Mouse (Mus musculus): ENCODE data around the gene Sgms2. TPM values are rescaled to one million over a fixed set of nuclear protein-coding genes. Genes with fewer than 3 reads are reported as not detected.

Sgms2 gene
- polyA plus RNA-seq, 1 experiment, result 2.8 TPM

DNA sequence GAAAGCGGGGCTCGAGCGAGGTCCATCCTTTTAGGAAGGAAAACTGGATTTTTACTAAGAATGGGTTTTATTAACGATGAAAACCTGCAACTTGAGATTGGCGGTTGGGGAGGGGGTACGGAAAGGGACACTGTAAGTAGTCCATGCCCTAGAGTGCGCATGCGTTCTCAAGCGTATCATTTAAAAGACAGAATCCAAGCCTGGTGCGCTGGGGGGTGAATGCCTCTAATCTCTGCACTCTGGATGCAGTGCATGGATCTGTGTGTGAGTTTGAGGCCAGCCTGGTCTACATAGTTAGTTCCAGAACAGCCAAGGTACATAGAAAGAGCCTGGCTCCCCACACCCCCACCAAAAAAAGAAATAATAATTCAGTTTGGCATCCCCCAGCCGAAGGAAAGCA is 19.8 kb downstream of the Sgms2 start:
- Histone ChIP-seq H3K4me1 (ENCODE audit: control insufficient read depth, insufficient read depth, low read length) (no peaks in the 10 kb centered on the region), H3K27ac (ENCODE audit: insufficient read depth, low read length) (no peak overlapping the region), H3K27me3 (ENCODE audit: control insufficient read depth, insufficient read depth, low read length) (no peaks in the 10 kb centered on the region; the same call in 1 of the 2 replicates), H3K4me3 (replicated peaks; ENCODE audit: insufficient read depth, low read depth, low read length) (no peak overlapping the region)
- WGBS, result 72% methylated on average over 11 of the region's 11 CpGs
- no peak for DNase-seq
- TF ChIP-seq POLR2A (IDR thresholded peaks at IDR 0.05; ENCODE audit: borderline replicate concordance, insufficient read depth, low read length), result no peak
- TF ChIP-seq CTCF (IDR thresholded peaks at IDR 0.05; ENCODE audit: borderline replicate concordance, insufficient read depth, low read depth, low read length), result no peak

DNA sequence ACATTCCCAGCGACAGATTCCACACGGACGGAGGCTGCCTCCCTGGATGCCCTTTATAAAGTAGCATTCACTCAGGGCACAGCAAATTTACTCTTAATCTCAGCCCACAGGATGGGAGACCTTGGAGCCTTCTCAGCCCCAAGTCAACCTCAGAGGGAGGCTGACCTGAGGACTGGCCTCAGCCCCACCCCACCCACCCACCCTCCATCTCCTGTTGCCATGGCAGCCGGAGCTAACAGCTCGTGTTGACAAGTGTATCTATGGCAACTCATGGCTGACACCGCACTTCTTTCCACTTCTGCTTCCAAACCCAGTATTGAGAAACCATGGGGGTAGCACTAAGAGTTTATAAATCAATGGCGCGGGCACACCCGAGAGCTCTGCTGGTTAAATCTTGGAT is 20.4 kb downstream of the Sgms2 start:
- Histone ChIP-seq H3K27me3 (ENCODE audit: control insufficient read depth, insufficient read depth, low read length) (no peaks in the 10 kb centered on the region; the same call in 1 of the 2 replicates), H3K27ac (ENCODE audit: insufficient read depth, low read length) (no peak overlapping the region), H3K4me1 (ENCODE audit: control insufficient read depth, insufficient read depth, low read length) (no peaks in the 10 kb centered on the region), H3K4me3 (replicated peaks; ENCODE audit: insufficient read depth, low read depth, low read length) (no peak overlapping the region)
- 40% methylated on average over 9 of the region's 9 CpGs for WGBS
- TF ChIP-seq CTCF (IDR thresholded peaks at IDR 0.05; ENCODE audit: borderline replicate concordance, insufficient read depth, low read depth, low read length) (no peak), POLR2A (IDR thresholded peaks at IDR 0.05; ENCODE audit: borderline replicate concordance, insufficient read depth, low read length) (no peak)
- DNase-seq, result no peak

DNA sequence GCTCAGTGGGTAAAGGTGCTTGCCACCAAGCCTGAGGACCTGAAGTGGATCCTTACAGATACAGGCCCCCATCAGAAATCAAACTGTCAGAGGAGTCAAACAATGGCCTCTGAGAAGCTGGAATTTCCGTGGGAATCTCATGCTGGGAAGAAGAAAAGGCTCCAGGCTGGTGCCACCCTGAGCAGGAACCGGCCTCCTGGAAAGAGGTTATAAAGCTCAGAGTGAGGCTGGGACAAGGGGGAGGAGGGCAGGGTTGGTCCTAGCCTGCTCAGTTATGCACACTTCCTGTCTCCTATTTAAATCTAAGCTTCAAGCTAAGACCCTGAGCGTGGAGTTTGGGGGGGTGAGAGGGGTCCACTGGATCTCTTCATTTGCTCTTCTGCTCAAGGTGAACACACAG is 21.6 kb downstream of the Sgms2 start:
- no peak for TF ChIP-seq CTCF (IDR thresholded peaks at IDR 0.05; ENCODE audit: borderline replicate concordance, insufficient read depth, low read depth, low read length)
- no peak for TF ChIP-seq POLR2A (IDR thresholded peaks at IDR 0.05; ENCODE audit: borderline replicate concordance, insufficient read depth, low read length)
- no peak overlapping the region for H3K27ac ChIP-seq (ENCODE audit: insufficient read depth, low read length)
- whole genome bisulfite sequencing, result 21% methylated on average over 3 of the region's 3 CpGs

DNA sequence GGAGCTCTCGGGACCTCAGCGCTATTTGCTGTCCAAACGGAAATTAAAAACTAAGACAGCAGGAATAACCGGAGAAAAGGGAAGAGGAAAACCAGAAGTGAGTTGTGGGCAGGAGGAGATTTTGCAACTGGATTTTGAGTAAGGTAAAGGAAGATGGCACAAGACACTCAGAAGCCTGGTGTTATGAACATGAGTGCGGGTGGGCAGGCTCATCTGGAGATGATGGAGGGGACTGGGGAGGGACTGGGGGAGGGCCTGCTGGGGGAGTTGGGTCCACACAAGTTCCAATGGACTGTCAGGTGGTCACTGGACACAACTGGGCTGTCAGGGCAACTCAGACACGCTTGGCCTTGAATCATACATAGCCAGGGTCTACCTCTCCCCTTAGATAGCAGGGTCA is 24.8 kb downstream of the Sgms2 start:
- Histone ChIP-seq H3K4me1 (ENCODE audit: control insufficient read depth, insufficient read depth, low read length) (no peaks in the 10 kb centered on the region), H3K4me3 (replicated peaks; ENCODE audit: insufficient read depth, low read depth, low read length) (no peak overlapping the region), H3K27ac (ENCODE audit: insufficient read depth, low read length) (no peak overlapping the region), H3K27me3 (ENCODE audit: control insufficient read depth, insufficient read depth, low read length) (no peaks in the 10 kb centered on the region; the same call in 1 of the 2 replicates)
- DNase-seq, result no peak
- WGBS, result 90% methylated on average over 6 of the region's 6 CpGs
- no peak for TF ChIP-seq POLR2A (IDR thresholded peaks at IDR 0.05; ENCODE audit: borderline replicate concordance, insufficient read depth, low read length)
- TF ChIP-seq CTCF (IDR thresholded peaks at IDR 0.05; ENCODE audit: borderline replicate concordance, insufficient read depth, low read depth, low read length), result no peak

More for the DNA sequence above, 21.6 kb downstream of the Sgms2 start:
- no peak for DNase-seq
- H3K4me3 ChIP-seq (replicated peaks; ENCODE audit: insufficient read depth, low read depth, low read length), result no peak overlapping the region
- H3K27me3 ChIP-seq (ENCODE audit: control insufficient read depth, insufficient read depth, low read length), result no peaks in the 10 kb centered on the region; the same call in 1 of the 2 replicates
- H3K4me1 ChIP-seq (ENCODE audit: control insufficient read depth, insufficient read depth, low read length), result no peaks in the 10 kb centered on the region

DNA sequence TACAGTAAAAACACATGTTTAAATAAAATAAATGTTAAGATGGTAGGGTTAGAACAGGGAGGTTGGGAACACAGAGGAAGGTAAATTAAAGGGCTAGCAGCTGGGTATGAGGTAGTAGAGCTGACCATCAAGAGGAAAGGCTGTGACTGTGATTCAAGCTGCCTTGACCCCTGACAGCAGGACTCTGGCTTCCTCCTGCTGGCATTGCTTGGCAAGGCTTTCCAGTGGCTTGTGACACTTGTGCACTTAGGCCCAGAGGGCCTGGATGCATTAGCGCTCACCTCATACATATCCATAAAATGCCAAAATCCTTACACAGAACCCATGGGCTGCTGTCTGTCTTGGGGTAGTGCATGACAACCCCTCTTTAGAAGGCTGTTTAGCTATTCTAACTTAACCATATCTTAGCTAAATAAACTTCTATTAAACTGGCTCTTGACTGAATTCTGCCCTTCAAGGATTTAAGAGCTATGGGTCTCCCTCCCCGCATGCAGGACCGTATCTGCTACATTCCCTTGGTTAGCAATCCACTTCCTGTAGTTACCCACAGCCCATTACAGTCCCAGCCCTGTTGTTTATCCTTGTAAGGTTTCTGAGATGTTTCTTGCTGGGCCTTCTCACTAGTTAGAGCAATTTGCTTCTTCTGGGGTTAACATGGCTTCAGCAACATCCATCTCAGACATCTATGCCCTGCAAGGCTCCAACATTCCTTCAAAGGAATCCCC is 25.5 kb downstream of the Sgms2 start:
- no peak for TF ChIP-seq POLR2A (IDR thresholded peaks at IDR 0.05; ENCODE audit: borderline replicate concordance, insufficient read depth, low read length)
- no peak for TF ChIP-seq CTCF (IDR thresholded peaks at IDR 0.05; ENCODE audit: borderline replicate concordance, insufficient read depth, low read depth, low read length)
- H3K4me3 ChIP-seq (replicated peaks; ENCODE audit: insufficient read depth, low read depth, low read length), result no peak overlapping the region
- 91% methylated on average over 3 of the region's 3 CpGs for WGBS
- no peaks in the 10 kb centered on the region for H3K27me3 ChIP-seq (ENCODE audit: control insufficient read depth, insufficient read depth, low read length)
- H3K27ac ChIP-seq (ENCODE audit: insufficient read depth, low read length), result no peak overlapping the region
- no peak for DNase-seq
- no peaks in the 10 kb centered on the region for H3K4me1 ChIP-seq (ENCODE audit: control insufficient read depth, insufficient read depth, low read length)

DNA sequence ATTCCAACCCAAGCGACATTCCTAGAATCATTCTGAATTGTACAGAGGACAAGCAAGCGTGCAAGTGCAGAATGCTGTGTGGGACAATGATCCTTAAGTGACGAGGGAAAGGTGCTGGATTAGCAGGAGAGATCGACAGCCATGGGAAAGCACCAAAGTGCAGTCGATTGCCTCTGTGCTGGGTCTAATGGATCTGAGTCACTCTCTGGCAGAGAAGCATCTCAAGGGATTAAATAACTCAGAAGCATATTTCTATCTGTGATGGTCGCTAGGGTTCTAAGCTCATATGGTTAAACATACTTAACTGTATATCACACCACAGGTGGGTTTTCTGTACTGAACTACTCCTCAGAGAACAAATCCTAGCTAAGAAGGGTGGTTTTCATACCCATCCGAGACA is 118.2 kb downstream of the Sgms2 start:
- DNase-seq, result no peak
- TF ChIP-seq CTCF (IDR thresholded peaks at IDR 0.05; ENCODE audit: borderline replicate concordance, insufficient read depth, low read depth, low read length), result no peak
- no peak for TF ChIP-seq POLR2A (IDR thresholded peaks at IDR 0.05; ENCODE audit: borderline replicate concordance, insufficient read depth, low read length)
- Histone ChIP-seq H3K27ac (ENCODE audit: insufficient read depth, low read length) (no peak overlapping the region), H3K4me3 (replicated peaks; ENCODE audit: insufficient read depth, low read depth, low read length) (no peak overlapping the region), H3K4me1 (ENCODE audit: control insufficient read depth, insufficient read depth, low read length) (no peaks in the 10 kb centered on the region), H3K27me3 (ENCODE audit: control insufficient read depth, insufficient read depth, low read length) (no peaks in the 10 kb centered on the region)
- WGBS, result 81% methylated on average over 7 of the region's 7 CpGs

DNA sequence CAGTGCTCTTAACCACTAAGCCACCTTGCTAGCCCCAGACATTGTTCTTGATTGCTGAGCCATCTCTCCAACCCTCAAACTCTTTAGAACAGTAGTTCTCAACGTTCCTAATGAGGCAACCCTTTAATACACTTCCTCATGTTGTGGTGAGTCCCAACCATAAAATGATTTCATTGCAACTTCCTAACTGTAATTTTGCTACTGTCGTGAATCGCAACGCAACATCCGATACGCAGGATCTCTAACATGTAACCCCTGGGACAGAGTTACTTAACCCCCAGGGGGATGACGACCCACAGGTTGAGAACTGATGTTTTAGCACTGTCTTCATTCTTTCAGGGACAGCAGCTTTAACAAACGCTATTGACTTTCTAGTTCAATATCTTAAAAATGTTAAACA is 122.5 kb downstream of the Sgms2 start:
- DNase-seq, result no peak
- TF ChIP-seq CTCF (IDR thresholded peaks at IDR 0.05; ENCODE audit: borderline replicate concordance, insufficient read depth, low read depth, low read length) (no peak), POLR2A (IDR thresholded peaks at IDR 0.05; ENCODE audit: borderline replicate concordance, insufficient read depth, low read length) (no peak)
- H3K4me3 ChIP-seq (replicated peaks; ENCODE audit: insufficient read depth, low read depth, low read length), result no peak overlapping the region
- H3K4me1 ChIP-seq (ENCODE audit: control insufficient read depth, insufficient read depth, low read length), result no peaks in the 10 kb centered on the region
- no peaks in the 10 kb centered on the region for H3K27me3 ChIP-seq (ENCODE audit: control insufficient read depth, insufficient read depth, low read length)
- no peak overlapping the region for H3K27ac ChIP-seq (ENCODE audit: insufficient read depth, low read length)
- 94% methylated on average over 8 of the region's 8 CpGs for WGBS

DNA sequence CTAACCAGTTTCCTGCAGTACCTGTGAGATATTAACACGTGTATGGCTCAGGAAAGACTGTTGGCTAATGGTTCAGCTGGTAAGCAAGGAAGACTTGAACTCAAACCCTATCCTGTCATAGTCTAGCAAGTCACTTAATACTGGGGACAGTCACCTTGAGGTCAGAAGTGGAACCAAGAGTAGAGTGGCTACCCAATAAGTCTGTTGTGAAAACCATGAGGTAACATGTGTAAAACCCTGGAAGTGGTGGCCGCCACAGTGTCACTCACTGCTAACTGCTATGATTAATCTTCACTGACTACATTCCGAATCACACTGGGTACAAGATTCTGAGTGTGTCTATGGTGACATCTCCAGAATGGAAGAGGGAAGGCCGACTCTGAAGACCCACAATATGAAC is 123.8 kb downstream of the Sgms2 start:
- Histone ChIP-seq H3K4me1 (ENCODE audit: control insufficient read depth, insufficient read depth, low read length) (no peaks in the 10 kb centered on the region), H3K4me3 (replicated peaks; ENCODE audit: insufficient read depth, low read depth, low read length) (no peak overlapping the region), H3K27me3 (ENCODE audit: control insufficient read depth, insufficient read depth, low read length) (no peaks in the 10 kb centered on the region), H3K27ac (ENCODE audit: insufficient read depth, low read length) (no peak overlapping the region)
- no peak for DNase-seq
- no peak for TF ChIP-seq POLR2A (IDR thresholded peaks at IDR 0.05; ENCODE audit: borderline replicate concordance, insufficient read depth, low read length)
- TF ChIP-seq CTCF (IDR thresholded peaks at IDR 0.05; ENCODE audit: borderline replicate concordance, insufficient read depth, low read depth, low read length), result no peak
- 86% methylated on average over 4 of the region's 4 CpGs for WGBS

Data from cerebellum, adult 2 months (tissue).